Mouse (Mus musculus) testis, adult 2 months (tissue): ENCODE data around the gene Fcgrt.

Experiments used
- CTCF ChIP-seq: fragments of 200-500 bp; IDR thresholded peaks from 2 replicates; pipeline ENCODE4 v1.5.1; 2012; ENCODE audit warnings: low read depth, mild to moderate bottlenecking, inconsistent platforms, low read length, moderate library complexity; ENCODE audit not compliant: control insufficient read depth, insufficient read depth, insufficient replicate concordance
- POLR2A ChIP-seq: fragments of 200-500 bp; IDR thresholded peaks from 2 replicates; pipeline ENCODE4 v1.6.1; 2012; ENCODE audit warnings: low read depth, mild to moderate bottlenecking, inconsistent platforms, low read length, moderate library complexity; ENCODE audit not compliant: control insufficient read depth

- no peak for TF ChIP-seq CTCF
- no peak for TF ChIP-seq POLR2A
Observed at GRCm38 (mm10) chr7:45111940-45112339, 8.3 kb upstream of the Fcgrt start.
